Mouse (Mus musculus): ENCODE measurements around the gene Msi1. TPM values are rescaled to one million over a fixed set of nuclear protein-coding genes. Genes with fewer than 3 reads are reported as not detected.

The Msi1 gene
- polyA plus RNA-seq, 1 experiment: 58.3 TPM

- no peak for DNase-seq (ENCODE audit: extremely low spot score in 1 of 2, low spot score in 1 of 2)
These were observed 36.4 kb downstream of the Msi1 start, which contains the start of gene Pla2g1b for GRCm38 (mm10) chr5:115465642-115466420. TSS of gene Pla2g1b (plus strand) at chr5:115466262.

DNA sequence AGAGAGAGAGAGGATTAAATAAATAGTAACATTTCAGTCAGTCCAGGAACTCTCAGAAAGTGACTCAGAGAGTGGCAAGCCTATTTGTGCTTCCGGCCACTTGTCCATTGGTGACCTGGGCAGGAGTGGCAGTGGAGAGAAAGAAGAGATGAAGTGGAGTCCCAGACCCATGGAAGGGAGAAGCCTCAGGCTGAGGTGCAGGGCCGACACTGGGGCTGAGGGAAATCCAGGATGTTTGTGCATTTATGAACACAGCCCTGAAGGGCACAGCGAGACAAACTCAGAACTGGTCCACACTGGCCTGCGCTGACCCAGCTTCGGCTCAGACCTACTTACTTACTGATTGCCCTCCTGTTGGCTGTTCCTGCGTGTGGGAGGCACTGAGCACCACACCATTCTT lies 40.4 kb downstream of the Msi1 start:
- DNase-seq (ENCODE audit: extremely low spot score in 1 of 2, low spot score in 1 of 2): no peak

GRCm38 (mm10) chr5:115470766-115471531 lies 41.5 kb downstream of the Msi1 start:
- DNase-seq (ENCODE audit: extremely low spot score in 1 of 2, low spot score in 1 of 2): peak in 1 of 2 experiments; percentile 71

GRCm38 (mm10) chr5:115473191-115473590 lies 43.8 kb downstream of the Msi1 start:
- no peak for DNase-seq (ENCODE audit: extremely low spot score in 1 of 2, low spot score in 1 of 2)

- no peak for DNase-seq (ENCODE audit: extremely low spot score in 1 of 2, low spot score in 1 of 2)
These were observed 44.9 kb downstream of the Msi1 start for GRCm38 (mm10) chr5:115474174-115474828.

- peak in 1 of 2 experiments; percentile 59 for DNase-seq (ENCODE audit: extremely low spot score in 1 of 2, low spot score in 1 of 2)
These were observed 46.1 kb downstream of the Msi1 start for GRCm38 (mm10) chr5:115475337-115476106.

GRCm38 (mm10) chr5:115476107-115476727 lies 46.8 kb downstream of the Msi1 start:
- no peak for DNase-seq (ENCODE audit: extremely low spot score in 1 of 2, low spot score in 1 of 2)

DNA sequence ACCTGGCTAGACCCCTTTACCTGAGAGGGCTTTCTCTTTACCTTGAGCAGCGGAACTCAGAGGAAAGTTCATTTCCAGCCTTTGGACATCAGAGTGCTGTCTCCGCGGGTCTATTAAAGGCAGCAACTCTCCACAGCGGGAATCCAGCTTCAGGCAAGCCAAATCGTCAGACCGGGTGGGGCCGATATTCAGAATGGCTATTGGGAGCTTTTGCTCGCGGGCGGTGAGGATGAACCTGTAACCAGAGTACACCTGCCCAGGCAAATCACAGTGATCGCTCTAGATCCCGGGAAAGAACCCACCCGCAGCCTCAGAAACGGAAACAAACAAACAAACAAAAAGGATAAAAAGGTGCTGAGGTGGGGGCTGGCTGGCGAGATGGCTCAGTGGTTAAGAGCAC lies 50.2 kb downstream of the Msi1 start:
- no peak for DNase-seq (ENCODE audit: extremely low spot score in 1 of 2, low spot score in 1 of 2)

DNA sequence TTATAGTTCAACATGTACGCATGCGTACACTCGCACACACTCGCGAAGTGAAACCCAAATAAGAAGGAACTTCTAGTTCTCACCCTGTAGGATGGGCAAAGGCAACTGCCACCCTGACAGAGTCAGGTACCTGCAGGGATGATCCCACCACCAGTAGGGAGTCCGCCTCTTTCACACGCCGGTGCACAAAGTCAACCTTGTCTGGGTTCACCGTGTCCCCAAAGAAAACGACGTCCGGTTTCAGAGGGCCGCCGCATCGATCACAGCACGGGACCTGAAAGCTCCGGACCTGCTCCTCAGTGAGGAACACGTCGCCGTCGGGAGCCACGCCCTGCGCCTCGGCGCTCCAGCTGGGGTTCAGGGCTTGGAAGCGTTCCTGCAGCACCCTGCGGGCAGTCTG lies 50.7 kb downstream of the Msi1 start:
- DNase-seq (ENCODE audit: extremely low spot score in 1 of 2, low spot score in 1 of 2): no peak

DNA sequence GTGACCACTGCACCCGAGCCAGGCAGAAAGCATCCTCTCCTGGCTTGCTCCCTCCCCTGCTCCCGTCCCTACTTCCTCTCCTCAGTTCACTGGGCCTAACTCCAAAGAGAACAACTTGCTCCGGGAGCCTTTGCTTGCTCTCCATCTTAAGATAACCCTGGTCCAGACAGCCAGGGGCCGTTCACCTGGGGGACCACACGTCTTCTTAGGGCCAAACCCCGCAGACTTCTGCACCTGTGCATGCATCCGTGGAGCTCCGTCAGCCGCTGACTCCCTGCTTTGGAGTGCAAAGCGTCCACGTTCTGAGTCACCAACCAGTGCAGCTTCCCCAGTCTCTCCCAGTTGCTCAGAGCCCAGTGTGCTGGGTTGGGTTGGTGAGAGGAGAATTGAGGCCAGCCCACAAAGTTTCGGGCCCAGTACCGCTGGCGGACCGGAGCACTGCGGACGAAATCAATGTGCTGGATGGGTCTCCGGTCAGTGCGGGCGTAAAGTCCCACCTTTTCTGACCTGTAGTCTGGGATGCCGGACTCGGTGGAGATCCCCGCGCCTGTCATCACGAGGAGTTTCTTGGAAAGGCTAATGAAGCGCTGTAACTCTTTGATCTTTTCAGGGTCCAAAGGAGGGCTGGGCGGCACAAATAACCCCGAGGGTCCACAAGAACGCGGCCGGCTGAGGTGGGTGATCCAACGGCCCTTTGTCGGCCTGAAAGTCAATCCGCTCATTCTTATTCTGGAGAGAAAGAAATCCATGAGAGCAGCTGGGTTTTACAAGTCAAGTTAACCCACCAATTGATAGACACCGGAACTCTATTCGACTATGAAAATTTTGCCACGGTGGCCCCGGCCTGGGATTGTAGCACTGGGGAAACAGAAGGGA lies 53.2 kb downstream of the Msi1 start:
- DNase-seq (ENCODE audit: extremely low spot score in 1 of 2, low spot score in 1 of 2): no peak

- DNase-seq (ENCODE audit: extremely low spot score in 1 of 2, low spot score in 1 of 2): no peak
These were observed 54.0 kb downstream of the Msi1 start for GRCm38 (mm10) chr5:115483385-115483784.

GRCm38 (mm10) chr5:115483947-115484920 lies 54.8 kb downstream of the Msi1 start, which contains the start of gene Sirt4:
TSS of gene Sirt4 (minus strand) at chr5:115484725.
- peak; percentile 92 to 95 for DNase-seq (ENCODE audit: extremely low spot score in 1 of 2, low spot score in 1 of 2)

GRCm38 (mm10) chr5:115484996-115485395 lies 55.6 kb downstream of the Msi1 start:
- DNase-seq (ENCODE audit: extremely low spot score in 1 of 2, low spot score in 1 of 2): no peak

DNA sequence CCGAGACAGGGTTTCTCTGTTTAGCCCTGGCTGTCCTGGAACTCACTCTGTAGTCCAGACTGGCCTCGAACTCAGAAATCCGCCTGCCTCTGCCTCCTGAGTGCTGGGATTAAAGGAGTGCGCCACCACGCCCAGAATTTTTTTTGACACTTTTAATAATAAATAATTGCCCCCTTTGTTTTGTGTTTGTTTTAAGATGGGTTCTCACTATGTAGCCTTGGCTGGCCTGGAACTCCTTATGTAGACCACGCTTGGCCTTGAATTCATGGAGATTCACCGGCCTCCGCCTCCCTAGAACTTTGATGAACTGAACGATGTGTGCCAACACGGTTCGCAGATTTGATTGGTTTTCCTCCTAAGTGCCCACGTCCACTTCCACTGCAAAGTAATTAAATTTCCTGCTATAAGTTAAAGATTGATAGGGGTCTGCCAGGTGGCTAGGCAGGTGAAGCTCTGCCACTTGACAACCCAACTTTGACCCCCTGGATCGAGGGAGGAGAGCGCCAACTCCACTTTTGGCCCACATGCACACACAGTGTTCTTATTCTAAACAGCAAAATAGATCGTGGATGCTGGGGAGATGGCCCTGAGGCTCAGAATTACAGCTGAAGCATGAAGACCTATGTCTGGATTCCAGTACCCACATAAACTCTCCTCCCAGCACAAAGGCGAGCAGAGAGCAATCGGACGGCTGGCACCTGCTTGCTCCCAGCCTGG lies 56.2 kb downstream of the Msi1 start:
- DNase-seq (ENCODE audit: extremely low spot score in 1 of 2, low spot score in 1 of 2): no peak

DNA sequence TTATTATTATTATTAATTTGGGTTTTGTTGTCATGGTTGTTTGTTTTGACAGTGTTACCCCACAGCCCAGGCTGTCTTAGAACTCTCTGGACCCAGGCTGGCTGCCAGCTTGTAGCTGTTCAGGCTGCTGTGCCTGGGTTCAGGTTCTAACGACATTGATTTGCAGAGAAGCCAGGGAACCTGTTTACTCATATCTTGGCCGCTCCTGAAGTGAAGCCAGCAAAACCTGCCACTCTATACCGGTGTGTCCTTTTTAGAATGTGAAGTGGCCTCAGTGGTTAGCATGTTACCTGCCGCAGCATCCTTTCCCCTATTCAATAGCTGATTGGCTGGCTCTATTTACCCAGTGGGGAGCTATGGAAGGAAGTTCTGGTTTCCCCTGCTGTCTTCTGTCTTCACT lies 57.3 kb downstream of the Msi1 start:
- no peak for DNase-seq (ENCODE audit: extremely low spot score in 1 of 2, low spot score in 1 of 2)

GRCm38 (mm10) chr5:115487353-115487752 lies 58.0 kb downstream of the Msi1 start:
- DNase-seq (ENCODE audit: extremely low spot score in 1 of 2, low spot score in 1 of 2): no peak

GRCm38 (mm10) chr5:115487942-115488580 lies 58.7 kb downstream of the Msi1 start:
- no peak for DNase-seq (ENCODE audit: extremely low spot score in 1 of 2, low spot score in 1 of 2)

All from frontal cortex, adult 2 months (tissue).